Mouse (Mus musculus) neutrophil, adult 5-6 weeks (primary cell): ENCODE results near the gene Lcat. TPM values are rescaled to one million over a fixed set of nuclear protein-coding genes. Genes with fewer than 3 reads are reported as not detected.

Source experiments
- ATAC-seq: fragments of 151-379, 151-347 bp; 2 replicates; pipeline ENCODE4 v1.8.0; 2017; ENCODE audit warnings: mild to moderate bottlenecking, moderate TSS enrichment; ENCODE audit not compliant: insufficient number of reproducible peaks, poor library complexity, low FRiP score, severe bottlenecking; ENCODE audit errors: extremely low read depth
- total RNA-seq: library from RNA; stranded (forward); fragments of 200-1000 nt; gene quantifications from 2 replicates; pipeline ENCODE4 v1.2.3, GENCODE M21; 2017

The Lcat gene
- total RNA-seq = not detected in 2 replicates

DNA sequence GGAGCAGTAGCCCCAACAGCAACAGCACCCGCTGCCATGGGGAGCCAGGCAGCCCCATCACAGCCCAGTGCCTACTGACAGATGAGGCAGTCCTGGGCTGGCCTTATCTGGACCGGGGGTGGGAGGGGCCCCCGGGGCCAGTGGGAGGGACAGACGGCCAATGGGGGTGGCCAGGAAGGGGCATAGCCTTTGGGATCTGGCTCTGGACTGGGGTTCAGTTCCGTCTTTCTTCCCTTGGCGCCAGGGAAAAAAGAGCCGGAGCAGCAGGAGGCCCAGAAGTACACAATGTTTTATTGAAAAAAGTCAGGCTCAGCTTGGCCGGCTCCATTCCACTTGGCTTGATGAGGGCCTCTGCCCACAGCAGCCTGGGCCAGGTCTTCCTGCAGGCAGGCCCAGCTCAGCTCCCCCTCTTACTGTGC, at the start of gene Lcat:
Gene Lcat (minus strand): TSS at position 62 of the 419 bp plus-strand sequence.
- no peak for ATAC-seq

DNA sequence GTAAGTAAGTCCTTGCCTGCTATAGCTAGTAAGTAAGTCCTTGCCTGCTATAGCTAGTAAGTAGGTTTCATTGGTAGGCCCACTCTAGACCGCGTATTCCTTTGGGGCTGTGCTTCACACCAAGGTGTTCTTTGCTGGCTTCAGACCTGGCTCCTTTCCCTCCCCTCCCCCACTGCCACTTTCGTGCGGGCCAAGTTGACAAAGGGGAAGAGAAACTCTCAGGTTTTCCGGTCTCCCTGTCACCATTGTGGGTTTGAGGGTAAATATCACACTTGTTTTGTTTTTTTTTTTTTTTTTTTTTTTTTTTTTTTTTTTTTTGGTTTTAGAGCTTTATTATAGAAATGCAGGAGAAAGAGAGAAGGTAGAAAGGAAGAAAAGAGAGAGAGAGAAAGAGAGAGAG, 49.3 kb upstream of the Lcat start:
- peak; percentile 68 for ATAC-seq

DNA sequence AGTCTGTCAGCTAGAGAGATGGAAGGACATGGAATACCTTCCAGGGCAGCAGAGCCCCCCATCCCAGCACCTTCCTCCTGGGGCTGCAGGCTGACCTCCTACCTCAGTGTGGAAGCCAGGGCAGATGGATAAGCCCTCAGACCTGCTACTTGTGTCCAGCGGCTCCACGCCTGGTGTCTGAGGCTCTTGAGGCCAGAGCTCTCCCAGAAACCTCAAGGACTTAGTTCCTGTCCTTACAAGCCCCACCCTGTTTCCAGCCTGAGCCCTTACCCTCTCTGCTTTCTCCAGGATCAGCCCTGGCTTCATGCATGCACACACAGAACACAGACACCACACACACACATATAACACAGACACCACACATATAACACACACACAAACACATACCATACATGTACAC, 48.4 kb upstream of the Lcat start:
- no peak for ATAC-seq

DNA sequence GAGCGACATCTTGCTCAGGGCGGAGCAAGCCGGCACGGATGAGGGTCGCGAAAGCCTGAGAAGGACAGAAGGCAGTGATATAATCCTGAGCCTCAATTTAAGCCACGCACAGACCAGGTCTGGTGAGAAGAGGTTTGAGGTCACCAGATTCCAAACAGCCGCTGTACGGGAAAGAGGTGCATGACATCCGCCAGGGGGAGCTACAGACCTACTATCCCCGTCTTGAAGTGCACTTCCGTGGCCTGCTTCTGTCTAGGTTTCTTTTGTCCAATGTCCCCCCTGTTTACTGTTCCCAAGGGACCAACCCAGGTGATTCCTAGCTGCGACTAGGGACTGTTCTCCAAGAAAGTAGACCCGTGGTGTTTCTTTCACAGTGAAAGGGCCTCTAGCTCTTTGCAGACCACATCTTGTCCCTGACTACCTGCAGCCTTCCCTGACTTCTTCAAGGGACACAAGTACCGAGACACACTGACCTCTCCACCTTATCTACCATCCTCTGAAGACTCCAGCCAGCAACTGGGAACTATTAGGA, 47.7 kb upstream of the Lcat start, which contains the start of gene Dus2:
Gene Dus2 (plus strand): TSS at position 482 of the 532 bp plus-strand sequence.
- ATAC-seq = peak; percentile 78

DNA sequence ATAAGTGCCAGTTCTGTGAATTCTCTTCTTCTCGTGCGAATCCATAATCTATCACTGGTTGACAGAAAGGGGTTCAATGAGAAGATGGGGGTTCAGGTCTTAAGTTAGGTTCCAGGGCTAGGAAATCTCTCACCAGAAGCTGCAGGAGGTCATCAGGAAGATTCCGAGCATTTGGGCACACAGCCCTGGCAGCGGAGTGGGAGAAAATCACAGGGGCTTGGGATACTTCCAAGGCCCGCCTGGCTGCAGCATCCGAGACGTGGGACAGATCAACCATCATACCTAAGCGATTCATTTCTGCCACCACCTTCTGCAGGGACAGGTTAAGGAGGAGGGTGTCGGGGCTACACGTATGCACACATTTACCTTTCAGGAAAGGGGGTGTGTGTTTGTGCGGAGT, 45.4 kb upstream of the Lcat start:
- no peak for ATAC-seq

DNA sequence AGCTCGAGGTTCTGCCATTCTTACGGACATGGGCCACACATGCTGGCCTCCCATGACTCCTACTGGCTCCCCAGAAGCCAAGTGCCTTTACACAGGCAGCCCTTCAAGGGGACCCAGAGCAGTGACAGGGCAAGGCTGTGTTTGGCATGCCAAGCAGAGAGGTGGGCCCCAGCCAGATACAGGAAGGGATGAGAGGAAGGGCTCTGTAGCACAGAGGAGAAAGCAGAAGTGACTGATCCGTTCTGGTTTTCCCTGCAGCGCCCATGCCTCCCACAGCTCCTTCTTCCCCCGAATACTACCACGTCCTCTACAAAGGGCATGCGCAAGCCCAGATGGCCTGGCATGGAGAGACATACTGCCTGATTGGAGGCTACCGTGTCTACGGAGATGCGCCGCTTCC, 40.2 kb upstream of the Lcat start:
- ATAC-seq = peak; percentile 18; the same call in 1 of the 2 replicates

DNA sequence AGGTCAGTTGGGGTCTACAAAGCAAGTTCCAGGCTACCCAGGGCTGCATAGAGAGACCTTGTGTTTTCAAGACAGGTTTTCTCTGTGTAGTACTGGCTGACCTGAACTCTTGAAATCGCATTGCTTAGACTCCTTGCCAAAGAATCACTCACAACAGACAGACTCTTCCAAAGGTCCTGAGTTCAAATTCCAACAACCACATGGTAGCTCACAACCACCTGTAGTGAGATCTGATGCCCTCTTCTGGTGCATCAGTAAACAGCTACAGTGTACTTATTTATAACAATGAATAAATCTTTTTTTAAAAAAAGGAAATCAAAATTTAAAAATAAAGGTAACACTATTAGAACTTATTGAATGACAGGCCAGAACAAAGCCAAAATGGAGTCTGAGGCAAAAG, 38.0 kb upstream of the Lcat start:
- no peak for ATAC-seq

DNA sequence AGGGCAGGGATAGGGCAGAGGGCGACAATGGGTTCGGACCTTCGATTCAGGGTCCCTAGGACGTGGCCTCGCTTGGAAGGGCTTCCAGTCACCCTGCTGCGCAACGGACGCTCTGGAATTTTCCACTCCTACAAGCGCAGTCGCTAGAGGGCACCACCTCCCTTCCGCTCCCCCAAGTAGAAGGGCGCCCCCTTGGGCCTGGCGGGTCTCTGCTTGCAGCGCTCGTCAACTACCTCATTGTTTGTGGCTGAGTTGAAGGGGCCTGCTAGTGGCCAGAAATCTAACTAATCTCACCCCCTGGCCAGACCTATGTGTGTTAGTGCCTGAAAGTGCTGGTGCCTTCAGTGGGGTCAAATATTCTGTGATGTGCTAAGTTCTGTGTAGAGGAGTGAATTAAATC, 36.1 kb upstream of the Lcat start, which contains the start of gene Dpep3:
Gene Dpep3 (minus strand): TSS at position 105 of the 400 bp plus-strand sequence.
- ATAC-seq = no peak

DNA sequence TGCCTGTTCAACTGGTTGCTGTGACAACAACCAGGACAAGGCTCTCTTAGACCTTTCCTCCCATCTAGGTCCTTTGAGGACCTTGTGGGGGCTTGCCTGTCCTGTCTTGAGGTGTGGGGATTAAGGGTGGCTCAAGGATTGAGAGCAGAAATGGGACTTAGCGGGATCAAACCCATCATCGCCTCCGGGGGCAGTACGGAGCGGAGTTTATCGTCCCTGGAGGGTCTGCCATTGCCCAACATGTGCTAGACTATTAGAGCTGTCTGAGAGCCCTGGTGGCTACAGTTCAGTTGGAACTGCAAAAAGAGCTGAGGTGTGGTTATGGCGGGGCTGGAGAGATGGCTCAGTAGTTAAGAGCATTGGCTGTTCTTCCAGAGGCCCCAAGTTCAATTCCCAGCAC, 32.2 kb upstream of the Lcat start:
- ATAC-seq = no peak

DNA sequence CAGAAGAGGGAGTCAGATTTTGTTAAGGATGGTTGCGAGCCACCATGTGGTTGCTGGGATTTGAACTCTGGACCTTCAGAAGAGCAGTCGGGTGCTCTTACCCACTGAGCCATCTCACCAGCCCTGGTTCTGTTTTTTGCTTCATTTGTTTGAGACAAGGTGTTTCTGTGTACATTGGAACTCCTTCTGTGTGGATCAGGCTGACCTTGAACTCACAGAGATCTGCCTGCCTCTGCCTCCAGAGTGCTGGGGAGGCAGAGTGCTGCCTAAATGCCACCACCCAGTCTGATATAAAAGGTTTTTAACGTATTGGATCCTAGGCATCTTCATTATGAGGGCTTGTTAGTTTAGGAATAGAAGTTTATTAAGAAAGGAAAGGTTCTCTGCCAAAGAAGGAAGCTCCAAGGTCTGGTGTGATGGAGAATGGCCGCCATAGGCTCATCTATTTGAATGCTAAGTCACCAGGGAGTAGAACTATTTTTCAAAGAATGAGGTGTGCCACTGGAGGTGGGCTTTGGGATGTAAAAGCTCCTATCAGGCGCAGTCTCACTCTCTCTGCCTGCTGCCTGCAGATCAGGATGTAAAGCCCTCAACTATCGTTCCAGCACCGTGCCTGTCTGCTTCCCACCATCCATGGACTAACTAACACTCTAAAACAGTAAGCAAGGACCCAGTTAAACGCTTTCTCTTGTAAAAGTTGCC, 28.0 kb upstream of the Lcat start:
- no peak for ATAC-seq

DNA sequence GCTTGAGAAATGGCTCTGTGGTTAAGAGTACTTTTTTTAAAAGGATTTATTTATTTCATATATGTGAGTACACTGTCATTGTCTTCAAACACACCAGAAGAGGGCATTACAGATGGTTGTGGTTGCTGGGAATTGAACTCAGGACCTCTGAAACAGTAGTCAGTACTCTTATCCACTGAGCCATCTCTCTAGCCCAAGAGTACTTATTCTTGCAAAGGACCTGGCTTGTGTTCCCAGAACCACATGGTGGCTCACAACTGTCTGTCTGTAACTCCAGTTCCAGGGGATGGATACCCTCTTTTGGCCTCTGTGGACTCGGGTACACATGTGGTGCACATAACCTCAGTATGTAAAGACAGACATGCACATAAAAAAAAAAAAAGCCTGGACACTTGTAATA, 26.2 kb upstream of the Lcat start:
- ATAC-seq = no peak

DNA sequence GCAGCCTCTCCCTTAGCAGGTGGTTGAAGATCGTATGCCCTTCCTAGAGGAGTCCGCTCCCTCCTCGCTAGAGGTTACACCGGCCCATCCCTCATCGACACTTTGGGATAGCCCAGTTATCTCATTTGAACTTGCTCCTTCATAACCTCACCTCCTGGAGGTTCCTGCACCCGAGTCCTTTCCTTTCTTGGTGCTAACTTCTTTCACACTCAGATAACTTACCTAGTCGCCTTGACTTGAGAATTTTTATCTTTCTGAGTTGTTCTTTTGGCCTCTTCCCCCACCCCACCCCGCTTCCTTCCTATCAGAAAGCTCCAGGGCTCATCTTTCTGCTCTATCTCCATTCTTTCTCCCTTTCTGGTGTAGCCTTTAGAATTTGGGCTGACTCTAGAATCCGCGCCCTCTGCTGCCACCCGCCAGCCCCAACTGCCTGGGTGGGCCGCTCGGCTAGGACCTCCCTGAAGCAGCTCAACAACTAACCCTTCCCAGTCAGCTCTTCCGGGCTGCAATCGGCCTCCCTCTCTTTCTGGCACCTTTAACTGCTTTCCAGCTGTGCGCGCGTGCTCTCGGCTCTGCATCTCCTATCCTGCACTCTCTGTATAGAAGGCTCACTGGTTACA, 23.6 kb upstream of the Lcat start:
- no peak for ATAC-seq

DNA sequence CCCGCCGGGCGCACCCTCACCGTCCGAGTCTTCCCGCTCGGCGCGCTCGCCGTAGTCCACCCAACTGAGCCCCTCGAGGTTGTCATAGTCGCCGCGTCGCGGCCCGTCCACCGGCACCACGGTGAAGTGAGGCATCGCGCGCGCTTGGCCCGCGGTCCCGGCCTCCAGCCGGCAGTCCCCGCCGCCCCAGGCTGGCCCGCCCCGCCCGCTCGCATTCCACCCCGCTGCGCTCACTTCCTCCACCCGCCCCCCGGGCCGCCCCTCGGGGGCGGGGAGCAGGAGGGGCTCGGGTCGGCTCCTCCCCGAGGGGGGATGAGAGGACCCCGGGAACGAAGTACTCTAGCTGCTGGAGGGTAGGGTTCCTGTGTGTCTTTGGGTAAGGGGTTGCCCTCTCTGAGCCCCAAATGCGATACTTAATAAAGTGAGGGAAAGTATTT, 22.7 kb upstream of the Lcat start, which contains the start of gene Slc12a4:
Gene Slc12a4 (minus strand): TSS at position 193 of the 437 bp plus-strand sequence.
- ATAC-seq = peak; percentile 16; the same call in 1 of the 2 replicates

DNA sequence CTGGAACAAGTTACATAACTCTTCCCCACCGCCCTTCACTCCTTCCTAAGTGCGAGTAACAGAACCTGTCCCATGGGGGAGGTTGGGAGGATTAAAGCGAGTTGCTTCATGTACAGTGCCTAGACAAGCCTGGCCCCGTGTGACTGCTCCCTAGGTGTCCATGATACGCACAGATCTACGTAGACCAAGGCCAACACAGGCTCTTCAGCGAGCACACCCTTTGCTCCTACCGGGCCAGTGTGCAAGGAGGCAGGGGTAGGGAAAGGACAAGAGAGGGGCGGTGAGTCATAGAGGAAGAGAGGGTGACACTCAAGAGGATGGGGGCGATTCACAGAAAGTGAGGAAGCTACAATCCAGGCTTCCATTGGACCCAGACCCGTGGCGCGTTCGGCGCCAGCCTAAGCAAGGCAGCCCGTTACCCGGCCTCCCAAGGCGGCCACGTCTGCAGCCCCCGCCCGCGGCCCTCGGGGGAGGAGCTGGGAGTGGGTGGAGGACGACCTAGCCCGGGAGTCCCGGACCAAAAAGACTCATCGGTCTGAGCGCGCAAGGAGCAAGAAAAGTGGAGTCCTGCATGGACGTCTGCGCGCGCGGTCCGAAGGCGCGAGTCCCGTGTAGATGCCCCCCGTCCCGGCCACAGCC, 22.2 kb upstream of the Lcat start:
- 0 out of 2 replicates have a peak, but pooled peaks have one; percentile 18 for ATAC-seq

DNA sequence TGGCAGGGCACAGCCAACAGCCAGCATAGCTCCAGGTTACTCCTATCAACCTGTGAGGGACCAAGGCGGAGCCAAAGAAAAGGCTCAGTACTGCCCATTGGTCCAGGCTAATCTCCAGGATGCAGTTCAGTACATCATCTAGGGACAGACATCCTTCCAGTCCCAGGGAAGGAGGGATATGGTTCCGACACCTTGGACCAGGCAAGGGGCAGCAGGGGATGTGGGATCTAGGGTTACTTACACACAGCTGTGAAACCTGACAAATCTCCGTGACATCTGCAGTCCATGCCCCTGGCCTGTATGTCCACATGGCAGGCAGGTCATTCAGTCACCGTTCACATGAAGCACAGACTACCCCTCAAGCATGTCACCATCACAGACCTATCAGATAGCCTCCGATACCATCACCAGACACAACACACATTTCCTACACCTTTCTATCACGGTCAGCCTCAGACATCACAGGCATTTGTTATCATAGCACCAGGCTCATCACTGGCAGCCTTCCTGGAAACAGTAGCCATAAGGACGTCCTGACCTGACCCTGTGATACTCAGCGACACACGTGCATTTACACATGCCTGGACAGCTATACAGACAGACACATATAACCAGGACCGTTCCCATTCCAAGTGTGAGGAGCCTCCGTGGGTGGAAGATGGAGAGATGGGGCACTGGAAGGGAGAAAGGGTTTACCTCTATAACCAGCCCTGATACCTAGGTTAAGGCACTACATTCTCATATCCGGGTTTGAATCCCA, 21.5 kb upstream of the Lcat start:
- ATAC-seq = no peak

DNA sequence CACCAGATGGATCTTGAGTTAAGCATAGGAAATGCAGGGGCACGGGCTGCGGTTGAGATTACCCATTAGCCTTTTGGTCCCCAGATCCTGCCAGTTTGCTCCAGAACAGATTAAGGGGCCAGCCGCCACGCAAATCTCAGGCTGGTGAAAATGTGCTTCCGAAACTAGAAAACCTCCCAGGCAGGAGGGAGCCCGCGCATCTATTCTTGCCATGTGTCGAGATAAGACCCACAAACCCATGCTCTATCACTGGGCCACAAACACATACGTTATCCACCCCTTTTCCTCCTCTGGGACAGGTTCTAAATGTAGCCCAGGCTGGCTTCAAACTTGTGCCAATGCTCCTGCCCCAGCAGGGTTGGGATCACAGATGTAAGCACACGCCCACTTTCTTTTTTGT, 18.4 kb upstream of the Lcat start:
- ATAC-seq = no peak

DNA sequence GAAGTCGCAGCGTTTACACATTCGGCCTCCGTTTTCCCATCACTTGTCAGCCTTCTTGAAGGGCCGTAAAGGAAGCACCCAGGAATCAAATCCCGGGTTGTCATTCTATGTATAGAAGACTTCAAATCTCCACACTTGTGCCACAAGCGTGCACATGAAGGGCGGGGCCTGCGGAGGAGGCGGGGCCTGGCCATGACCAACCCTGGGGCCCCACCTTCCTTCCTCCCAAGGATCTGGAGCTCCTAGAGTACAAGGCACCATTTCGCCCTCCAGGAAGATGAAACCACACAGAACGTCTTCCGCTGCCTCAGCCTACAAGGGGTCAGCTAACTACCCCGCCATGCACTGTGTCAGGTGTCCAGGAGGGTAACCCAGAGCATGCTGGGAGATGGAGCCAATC, 17.9 kb upstream of the Lcat start:
- ATAC-seq = no peak

DNA sequence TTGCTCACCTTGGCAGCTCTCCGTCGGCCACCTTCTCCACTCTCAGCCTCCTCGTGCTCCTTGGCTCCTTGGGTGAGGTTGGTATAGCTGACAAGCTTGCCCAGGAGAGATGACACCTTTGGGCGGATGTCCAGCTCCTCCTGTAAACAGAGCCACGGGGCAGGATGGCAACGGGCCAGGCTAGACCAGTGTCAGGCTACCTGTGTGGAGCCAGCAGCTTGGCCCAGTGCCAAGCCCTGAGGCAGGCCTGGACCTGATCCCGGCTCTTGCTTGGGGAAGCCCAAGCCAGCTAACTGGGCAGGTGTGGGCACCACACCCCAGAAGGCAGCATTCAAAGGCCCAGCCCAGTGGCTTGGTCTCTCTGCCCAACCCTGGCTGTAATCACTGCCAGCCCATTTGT, 16.2 kb upstream of the Lcat start:
- ATAC-seq = no peak

DNA sequence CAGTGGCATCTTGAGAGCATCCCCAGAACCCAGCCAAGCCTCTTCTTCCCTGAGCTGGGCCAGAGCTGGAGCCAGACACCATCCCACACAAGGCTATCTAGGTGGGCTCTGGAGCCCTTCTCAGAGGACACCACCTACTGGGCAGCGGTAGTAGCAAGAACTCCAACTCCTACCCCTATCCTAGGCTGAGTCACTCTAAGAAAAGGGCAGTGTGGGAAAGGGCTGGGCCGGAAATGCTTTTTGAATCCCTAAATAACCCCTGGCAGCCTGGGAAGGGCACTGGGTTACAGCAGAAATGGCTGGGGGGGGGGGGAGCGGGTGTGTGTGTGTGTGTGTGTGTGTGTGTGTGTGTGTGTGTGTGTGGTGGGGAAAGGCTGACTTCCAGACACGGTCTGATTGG, 14.6 kb upstream of the Lcat start:
- no peak for ATAC-seq
